Mouse (Mus musculus) G1E (cell line): ENCODE measurements around the gene Mgat3. TPM values are rescaled to one million over a fixed set of nuclear protein-coding genes. Genes with fewer than 3 reads are reported as not detected.
A peak's percentile ranks its signal among the peaks of the same experiment; 100 is the strongest.

Source experiments
- ATAC-seq: 2 replicates; pipeline ENCODE4 v1.8.0; 2016; ENCODE audit warnings: mild to moderate bottlenecking; ENCODE audit not compliant: insufficient number of reproducible peaks, poor library complexity, low FRiP score, severe bottlenecking; ENCODE audit errors: extremely low read depth
- DNase-seq: peaks from one replicate; pipeline ENCODE4 v3.0.0; 2012; ENCODE audit warnings: low spot score
- H3K27me3 ChIP-seq: 2 replicates; pipeline ENCODE4 v1.6.1; 2012; ENCODE audit warnings: mild to moderate bottlenecking, low read length, inconsistent platforms; ENCODE audit not compliant: insufficient read depth
- H3K36me3 ChIP-seq: replicated peaks from 2 replicates; pipeline ENCODE3; 2012; ENCODE audit warnings: mild to moderate bottlenecking, inconsistent platforms
- H3K4me1 ChIP-seq: 2 replicates; pipeline ENCODE4 v1.6.1; 2012; ENCODE audit warnings: low read depth, low read length, inconsistent platforms, mixed read lengths; ENCODE audit not compliant: insufficient read depth
- H3K4me3 ChIP-seq: 2 replicates; pipeline ENCODE4 v1.5.1; 2012; ENCODE audit warnings: low read depth, mild to moderate bottlenecking, inconsistent platforms, low read length, moderate library complexity, mixed read lengths
- H3K9me3 ChIP-seq: replicated peaks from 2 replicates; pipeline ENCODE4 v1.6.1; 2012; ENCODE audit warnings: inconsistent platforms
- CTCF ChIP-seq: IDR thresholded peaks from 2 replicates; pipeline ENCODE4 v1.5.1; 2012; ENCODE audit warnings: low read depth, low read length, inconsistent platforms, mixed read lengths
- GATA1 ChIP-seq: IDR thresholded peaks from 2 replicates; pipeline ENCODE4 v1.6.1; 2012; ENCODE audit warnings: borderline replicate concordance, low read length, inconsistent platforms, mixed read lengths
- GATA2 ChIP-seq: IDR thresholded peaks from 2 replicates; pipeline ENCODE4 v1.6.1; 2012; ENCODE audit warnings: low read depth, low read length, inconsistent platforms, borderline replicate concordance
- POLR2AphosphoS5 ChIP-seq: IDR thresholded peaks from 2 replicates; pipeline ENCODE4 v1.6.1; 2012; ENCODE audit warnings: low read depth, low read length, inconsistent platforms; ENCODE audit not compliant: insufficient replicate concordance
- TAL1 ChIP-seq: conservative IDR thresholded peaks from 2 replicates; pipeline ENCODE4 v1.6.1; 2012; ENCODE audit warnings: low read depth, low read length, inconsistent platforms, mixed read lengths
- polyA plus RNA-seq: library from polyadenylated mRNA; stranded (reverse); fragments of >175 nt; gene quantifications from 2 replicates; pipeline ENCODE4 v1.2.3, GENCODE M21; 2012
- total RNA-seq, 2 experiments: library from RNA; stranded (forward) in 1 of 2; stranded (reverse) in 1 of 2; fragments of 200-1000 nt in 1 of 2; fragments of >200 nt in 1 of 2; fragmentation: Nextera tagmentation in 1 of 2; gene quantifications; 2 replicates each; pipeline ENCODE4 v1.2.3; 2014 to 2017

Gene Mgat3
- total and polyA plus RNA-seq, 3 experiments: not detected

DNA sequence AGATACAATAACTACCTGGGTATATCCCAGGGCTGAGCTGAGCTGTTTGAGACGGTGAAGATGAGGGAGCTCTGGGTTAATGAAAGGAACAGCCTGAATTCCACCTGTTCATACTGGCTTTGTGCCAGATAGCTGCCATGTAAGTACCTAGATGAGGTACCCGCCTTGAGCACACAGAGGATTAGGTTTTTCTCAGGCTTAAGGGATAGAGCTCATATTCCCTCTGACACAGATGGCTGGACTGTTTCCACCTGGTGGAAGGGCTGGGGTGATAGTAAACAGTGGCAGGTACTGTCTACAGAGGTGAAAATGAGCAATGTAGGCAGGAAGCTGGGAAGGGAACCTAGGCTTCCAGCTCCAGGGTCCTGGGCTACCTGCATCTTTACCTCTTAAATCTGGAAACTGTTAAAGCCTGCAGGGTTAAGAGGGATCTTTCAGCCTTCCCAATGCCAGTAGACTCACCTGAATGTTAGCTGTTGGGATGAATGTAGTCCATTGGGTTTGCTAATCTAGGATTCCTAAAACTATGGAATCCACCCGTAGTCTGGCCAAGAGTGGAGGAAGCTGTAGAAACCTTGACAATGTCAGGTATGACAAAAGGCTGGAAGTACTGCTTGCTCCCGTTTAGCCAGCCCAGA is 84.2 kb downstream of the Mgat3 start:
- TF ChIP-seq GATA1: no peak
- TF ChIP-seq GATA2: no peak
- no peak for TF ChIP-seq POLR2AphosphoS5
- TF ChIP-seq CTCF: no peak
- TF ChIP-seq TAL1: no peak
- Histone ChIP-seq H3K36me3 (peaks cover 100% of the 10 kb centered on the region), H3K4me3 (no peak overlapping the region; the same call in 1 of the 2 replicates), H3K27me3 (no peaks in the 10 kb centered on the region), H3K4me1 (peaks cover 69% of the 10 kb centered on the region), H3K9me3 (peaks cover 13% of the 10 kb centered on the region)
- DNase-seq (no peak), ATAC-seq (no peak)

- peak; percentile 44 for DNase-seq
- peaks cover 97% of the 10 kb centered on the region for H3K36me3 ChIP-seq
- H3K4me1 ChIP-seq: peaks cover 75% of the 10 kb centered on the region
- peaks cover 13% of the 10 kb centered on the region for H3K9me3 ChIP-seq
- no peaks in the 10 kb centered on the region for H3K27me3 ChIP-seq
- peak overlapping the region; percentile 44; the same call in 1 of the 2 replicates for H3K4me3 ChIP-seq
- no peak for TF ChIP-seq POLR2AphosphoS5
- no peak for TF ChIP-seq GATA1
- TF ChIP-seq TAL1: no peak
- TF ChIP-seq CTCF: no peak
- no peak for TF ChIP-seq GATA2
- no peak for ATAC-seq
Measured at GRCm38 (mm10) chr15:80258240-80259170, 85.0 kb downstream of the Mgat3 start.

DNA sequence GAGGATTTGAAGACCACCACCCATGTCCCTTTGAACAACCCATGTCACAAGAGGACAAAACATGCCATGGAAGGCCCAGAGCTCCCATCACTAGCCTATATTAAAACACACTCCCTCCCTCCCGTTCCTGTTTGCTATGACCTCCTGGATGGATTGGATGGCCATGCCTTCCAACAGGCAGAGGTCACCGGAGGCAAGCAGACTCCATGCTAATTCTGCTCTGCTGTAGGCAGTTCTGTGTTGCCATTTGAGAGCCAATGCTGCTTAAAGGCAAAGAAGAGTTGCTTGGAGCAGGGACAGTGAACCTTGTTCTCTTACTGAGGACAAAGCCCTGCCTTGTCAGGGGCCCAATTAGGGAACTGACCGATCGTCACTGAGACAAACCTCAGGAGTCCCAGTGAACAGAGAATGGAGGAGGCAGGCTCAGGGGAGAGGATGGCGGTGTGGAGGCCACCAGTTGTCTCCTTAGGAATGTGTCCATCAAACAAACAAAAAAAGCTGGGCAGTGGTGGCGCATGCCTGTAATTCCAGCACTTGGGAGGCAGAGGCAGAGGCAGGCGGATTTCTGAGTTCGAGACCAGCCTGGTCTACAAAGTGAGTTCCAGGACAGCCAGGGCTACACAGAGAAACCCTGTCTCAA is 86.0 kb downstream of the Mgat3 start:
- DNase-seq (no peak), ATAC-seq (no peak)
- Histone ChIP-seq H3K36me3 (peaks cover 86% of the 10 kb centered on the region), H3K4me3 (no peak overlapping the region), H3K9me3 (peaks cover 12% of the 10 kb centered on the region), H3K27me3 (no peaks in the 10 kb centered on the region), H3K4me1 (peaks cover 77% of the 10 kb centered on the region)
- TF ChIP-seq GATA2 (no peak), POLR2AphosphoS5 (no peak)

DNA sequence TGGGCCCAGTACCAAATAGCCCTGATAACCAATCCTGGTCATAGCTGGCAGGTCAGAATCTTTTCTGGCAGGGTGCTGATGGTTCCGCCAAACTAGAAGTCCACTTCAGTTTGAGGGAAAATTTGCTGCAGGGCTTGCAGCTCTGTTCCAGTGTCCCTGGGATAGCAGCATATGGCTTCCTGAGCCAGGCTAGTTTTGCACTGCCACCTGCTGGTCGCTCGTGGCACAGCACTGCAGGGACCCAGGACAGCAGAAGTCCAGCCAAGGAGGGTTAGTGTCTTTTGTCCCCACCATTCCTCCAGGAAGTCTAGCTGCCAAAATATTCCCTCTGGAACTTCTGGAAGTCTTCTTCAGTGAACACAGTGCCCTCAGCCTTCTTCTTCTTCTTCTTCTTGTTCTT is 87.2 kb downstream of the Mgat3 start:
- Histone ChIP-seq H3K36me3 (peaks cover 75% of the 10 kb centered on the region), H3K9me3 (0 out of 2 replicates have a peak, but pooled peaks cover under 1% of the 10 kb centered on the region), H3K27me3 (no peaks in the 10 kb centered on the region), H3K4me3 (no peak overlapping the region), H3K4me1 (peaks cover 70% of the 10 kb centered on the region)
- no peak for TF ChIP-seq GATA1
- peak; percentile 98 for TF ChIP-seq CTCF
- DNase-seq (peak; percentile 71), ATAC-seq (no peak)

- DNase-seq: no peak
- Histone ChIP-seq H3K27me3 (no peaks in the 10 kb centered on the region), H3K9me3 (no peaks in the 10 kb centered on the region), H3K4me1 (peaks cover 69% of the 10 kb centered on the region), H3K4me3 (no peak overlapping the region), H3K36me3 (peaks cover 71% of the 10 kb centered on the region)
- ATAC-seq: no peak
- no peak for TF ChIP-seq GATA2
- no peak for TF ChIP-seq TAL1
- TF ChIP-seq CTCF: no peak
- TF ChIP-seq GATA1: no peak
- TF ChIP-seq POLR2AphosphoS5: no peak
Measured at GRCm38 (mm10) chr15:80261100-80261499, 87.6 kb downstream of the Mgat3 start.

DNA sequence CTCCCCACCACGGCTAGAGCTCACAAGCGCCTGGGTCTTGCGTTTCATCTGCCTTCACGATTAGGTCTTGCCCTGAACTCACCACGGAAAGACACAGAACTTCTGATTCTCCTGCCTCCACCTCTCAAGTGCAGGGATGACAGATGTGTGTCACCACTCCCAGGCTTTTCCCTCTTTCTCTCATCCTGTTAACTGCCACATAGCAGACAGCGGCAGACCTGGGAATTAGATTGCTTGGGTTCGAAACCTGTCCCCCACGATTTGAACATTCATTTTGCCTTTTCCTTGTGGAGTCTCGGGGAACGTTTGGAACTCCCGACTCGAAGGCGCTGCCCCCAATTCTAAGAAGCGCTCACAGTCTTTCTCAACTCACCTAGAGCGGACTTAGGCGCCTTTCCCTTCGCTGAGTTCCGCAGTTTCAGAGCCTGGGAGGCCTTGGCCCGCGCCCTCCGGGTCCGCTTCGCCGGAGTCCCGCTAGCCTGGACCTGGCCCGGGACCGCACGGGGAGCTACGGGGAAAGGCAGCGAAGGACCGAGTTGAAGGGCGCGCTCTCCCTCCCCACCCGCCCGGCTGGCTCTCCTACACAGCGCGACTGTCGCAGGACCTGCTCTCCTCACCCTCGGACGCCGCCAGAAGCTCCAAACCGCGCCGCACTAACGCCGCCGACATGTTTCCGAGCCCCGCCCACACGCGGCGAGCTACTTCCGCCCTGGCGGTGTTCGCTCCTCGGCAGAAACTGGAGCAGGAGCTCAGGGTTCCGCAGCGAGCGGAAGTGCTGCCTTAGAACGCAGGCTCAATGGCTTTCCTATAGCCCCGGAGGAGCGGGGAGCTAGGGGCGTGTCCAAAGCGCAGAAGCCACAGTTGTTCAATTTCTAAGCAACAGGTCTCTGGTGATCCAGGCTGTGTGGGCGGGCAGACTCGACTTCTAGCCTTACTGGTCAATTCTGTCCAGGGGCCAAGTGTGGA is 90.4 kb downstream of the Mgat3 start, which contains the start of gene Rps19bp1:
Rps19bp1 (minus strand) TSS at position 706 of the 966 bp plus-strand sequence.
- H3K36me3 ChIP-seq: peaks cover 43% of the 10 kb centered on the region
- peak; percentile 87 for ATAC-seq
- no peaks in the 10 kb centered on the region; the same call in 1 of the 2 replicates for H3K9me3 ChIP-seq
- peaks cover 43% of the 10 kb centered on the region for H3K4me1 ChIP-seq
- H3K27me3 ChIP-seq: peaks cover 3% of the 10 kb centered on the region
- TF ChIP-seq TAL1 (no peak), GATA1 (no peak), CTCF (no peak), POLR2AphosphoS5 (no peak)
- H3K4me3 ChIP-seq: peak within 1 kb of the TSS; percentile 94
- DNase-seq: peak; percentile 90

Other genes with a start within 250 kb of the Mgat3 start
- 8.4 and 9.0 TPM in 2 replicates for gene Cbx7, start 202.6 kb upstream of the Mgat3 start, total RNA-seq (2014; fragmentation: Nextera tagmentation)
- gene Cbx7, start 202.6 kb upstream of the Mgat3 start, total RNA-seq (2017): 2.0 and 2.7 TPM in 2 replicates
- gene Cbx7, start 202.6 kb upstream of the Mgat3 start, polyA plus RNA-seq: 8.9 and 9.5 TPM in 2 replicates
- gene Pdgfb, start 158.7 kb upstream of the Mgat3 start, total RNA-seq (2014; fragmentation: Nextera tagmentation): not detected in 2 replicates
- gene Pdgfb, start 158.7 kb upstream of the Mgat3 start, total RNA-seq (2017): 0.05 TPM in 1 of 2 replicates, not detected in the other
- gene Pdgfb, start 158.7 kb upstream of the Mgat3 start, polyA plus RNA-seq: not detected in 2 replicates
- gene Syngr1, start 82.4 kb upstream of the Mgat3 start, total RNA-seq (2014; fragmentation: Nextera tagmentation): 41.4 and 44.2 TPM in 2 replicates
- gene Syngr1, start 82.4 kb upstream of the Mgat3 start, total RNA-seq (2017): 74.6 and 96.9 TPM in 2 replicates
- gene Syngr1, start 82.4 kb upstream of the Mgat3 start, polyA plus RNA-seq: 86.9 and 89.8 TPM in 2 replicates
- gene Rpl3, start 81.9 kb upstream of the Mgat3 start, total RNA-seq (2014; fragmentation: Nextera tagmentation): 1,019 and 1,021 TPM in 2 replicates
- gene Rpl3, start 81.9 kb upstream of the Mgat3 start, total RNA-seq (2017): 1,569 and 1,698 TPM in 2 replicates
- 114 and 176 TPM in 2 replicates for gene Rpl3, start 81.9 kb upstream of the Mgat3 start, polyA plus RNA-seq
- gene Tab1, start 40.6 kb upstream of the Mgat3 start, total RNA-seq (2014; fragmentation: Nextera tagmentation): 19.0 and 27.2 TPM in 2 replicates
- gene Tab1, start 40.6 kb upstream of the Mgat3 start, total RNA-seq (2017): 22.3 and 25.0 TPM in 2 replicates
- gene Tab1, start 40.6 kb upstream of the Mgat3 start, polyA plus RNA-seq: 23.6 and 29.1 TPM in 2 replicates
- gene Mief1, start 60.3 kb downstream of the Mgat3 start, total RNA-seq (2014; fragmentation: Nextera tagmentation): 35.4 and 44.9 TPM in 2 replicates
- gene Mief1, start 60.3 kb downstream of the Mgat3 start, total RNA-seq (2017): 36.1 and 36.8 TPM in 2 replicates
- gene Mief1, start 60.3 kb downstream of the Mgat3 start, polyA plus RNA-seq: 20.2 and 26.6 TPM in 2 replicates
- 14.0 TPM in 1 of 2 replicates, not detected in the other for gene AC140267.1, start 62.1 kb downstream of the Mgat3 start, total RNA-seq (2014; fragmentation: Nextera tagmentation)
- gene AC140267.1, start 62.1 kb downstream of the Mgat3 start, total RNA-seq (2017): not detected in 2 replicates
- gene AC140267.1, start 62.1 kb downstream of the Mgat3 start, polyA plus RNA-seq: not detected in 2 replicates
- 45.1 and 51.4 TPM in 2 replicates for gene Atf4, start 81.5 kb downstream of the Mgat3 start, total RNA-seq (2014; fragmentation: Nextera tagmentation)
- 81.2 and 85.3 TPM in 2 replicates for gene Atf4, start 81.5 kb downstream of the Mgat3 start, total RNA-seq (2017)
- gene Atf4, start 81.5 kb downstream of the Mgat3 start, polyA plus RNA-seq: 146 and 170 TPM in 2 replicates
- 46.5 and 58.3 TPM in 2 replicates for gene Rps19bp1, start 90.6 kb downstream of the Mgat3 start, total RNA-seq (2014; fragmentation: Nextera tagmentation)
- gene Rps19bp1, start 90.6 kb downstream of the Mgat3 start, total RNA-seq (2017): 22.6 and 25.9 TPM in 2 replicates
- gene Rps19bp1, start 90.6 kb downstream of the Mgat3 start, polyA plus RNA-seq: 67.2 and 96.3 TPM in 2 replicates
- not detected in 2 replicates for gene Cacna1i, start 113.5 kb downstream of the Mgat3 start, total RNA-seq (2014; fragmentation: Nextera tagmentation)
- 0.05 and 0.06 TPM in 2 replicates for gene Cacna1i, start 113.5 kb downstream of the Mgat3 start, total RNA-seq (2017)
- gene Cacna1i, start 113.5 kb downstream of the Mgat3 start, polyA plus RNA-seq: not detected in 2 replicates